13 mouse cellular contexts compared by ENCODE assay signal in the genomic region with DNA sequence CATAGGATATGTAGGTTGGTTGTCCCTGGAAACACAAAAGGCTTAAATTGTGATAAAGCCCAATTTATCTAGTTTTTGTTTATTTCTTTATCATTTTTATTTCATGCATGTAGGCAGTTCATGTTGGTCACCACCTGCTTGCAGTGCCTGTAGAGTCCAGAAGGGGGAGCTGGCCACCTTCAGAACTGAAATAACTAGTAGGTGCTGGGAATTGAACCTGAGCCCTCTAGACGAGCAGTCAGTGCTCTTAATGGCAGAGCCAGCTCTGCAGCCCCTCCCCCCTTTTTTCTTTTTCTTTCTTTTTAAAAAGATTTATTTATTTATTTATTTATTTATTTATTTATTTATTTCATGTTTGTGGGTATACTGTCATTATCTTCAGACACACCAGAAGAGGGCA. TPM values are rescaled to one million over a fixed set of nuclear protein-coding genes. Genes with fewer than 3 reads are reported as not detected.
A peak's percentile ranks its signal among the peaks of the same experiment; 100 is the strongest.
DNase-seq lines count a peak whose midpoint lies in the region; ATAC-seq and TF ChIP-seq lines count a peak whose summit lies in the region.
"Had no signal": no experiment of that assay in that cellular context is flagged by ENCODE, and none has a peak within 500 bp of the region (broad histone marks: within the 10 kb centered on the region; RNA-seq: fewer than 3 reads in every experiment).

No protein-coding gene starts in this region.

- TF ChIP-seq POLR2A in kidney, adult 2 months (IDR thresholded peaks at IDR 0.05; ENCODE audit: low read depth, low read length): no peak

- peak; percentile 30 for TF ChIP-seq CTCF in kidney, adult 2 months (conservative IDR thresholded peaks at IDR 0.05; ENCODE audit: insufficient read depth, insufficient read length, low read depth, low read length)
- peak; percentile 56 for TF ChIP-seq CTCF in liver, embryonic 14.5 days (IDR thresholded peaks at IDR 0.05; ENCODE audit: low read depth)

- H3K4me1 ChIP-seq in kidney, adult 2 months (ENCODE audit: control insufficient read depth, insufficient read depth, low read length): no peaks in the 10 kb centered on the region
- no peaks in the 10 kb centered on the region for H3K4me1 ChIP-seq in ES-E14 (ENCODE audit: control insufficient read depth in 2 of 2, insufficient read depth in 2 of 2, low read length in 2 of 2, poor library complexity in 1 of 2)
- H3K4me1 ChIP-seq in liver, embryonic 14.5 days (replicated peaks; ENCODE audit: control insufficient read depth in 2 of 2, insufficient read depth in 2 of 2, low read length in 1 of 2): no peaks in the 10 kb centered on the region
- H3K4me1 ChIP-seq: embryonic facial prominence, embryonic 13.5 days; heart, embryonic 12.5 days had no signal

- ATAC-seq in liver, embryonic 14.5 days (ENCODE audit: insufficient read depth): no peak
- ATAC-seq: inflammation-experienced regulatory T-cells, adult 6 months; midbrain, embryonic 16.5 days had no signal

- no peaks in the 10 kb centered on the region for H3K9me3 ChIP-seq in ES-E14 (ENCODE audit: control insufficient read depth, insufficient read depth, low read depth, low read length)
- H3K9me3 ChIP-seq in liver, embryonic 14.5 days (ENCODE audit: control insufficient read depth, low read length): no peaks in the 10 kb centered on the region
- H3K9me3 ChIP-seq: embryonic facial prominence, embryonic 13.5 days had no signal

- in situ Hi-C loops in ES-E14 (cut with MboI; ENCODE audit: low sequenced_read_pairs in 2 of 2, unreplicated experiment in 2 of 2): loop anchor here (5.0 to 10.0 kb wide), 2 partner anchors 131 to 139 kb away; a partner anchor contains a TSS

- no peak for DNase-seq in kidney, adult 2 months
- DNase-seq in kidney, postnatal 14 days: no peak
- DNase-seq in 416B (ENCODE audit: low read depth) (peak; percentile 61), ES-E14 (ENCODE audit: low read depth, low spot score) (peak; percentile 54)
- no peak for DNase-seq in liver, embryonic 14.5 days (ENCODE audit: low read depth in 3 of 3, low spot score in 3 of 3)
- DNase-seq in right cerebral cortex, postnatal 36 days (ENCODE audit: low spot score in 2 of 2): no peak
- no peak for DNase-seq in thymus, postnatal 10 days (ENCODE audit: low spot score in 2 of 2)
- DNase-seq in cerebellum, adult 8-10 months: no peak
- DNase-seq: layer of hippocampus, adult 9-11 months had no signal

- H3K4me2 ChIP-seq in liver, embryonic 14.5 days (ENCODE audit: low read depth): no peak overlapping the region
- H3K4me2 ChIP-seq: embryonic facial prominence, embryonic 13.5 days; heart, embryonic 12.5 days had no signal

- 92% methylated on average over 1 of the region's 1 CpGs for WGBS in kidney, adult 2 months
- 50% methylated on average over 1 of the region's 1 CpGs for WGBS in liver, embryonic 14.5 days (ENCODE audit: insufficient replicate concordance)

- no peaks in the 10 kb centered on the region for H3K27me3 ChIP-seq in kidney, adult 2 months (replicated peaks; ENCODE audit: control insufficient read depth, insufficient read depth, low read length)
- peaks cover 3% of the 10 kb centered on the region for H3K27me3 ChIP-seq in liver, embryonic 14.5 days (ENCODE audit: control insufficient read depth, insufficient read depth, low read length)

- no peak overlapping the region for H3K9ac ChIP-seq in ES-E14 (ENCODE audit: insufficient read depth, low read depth, low read length, poor library complexity, severe bottlenecking)
- no peak overlapping the region for H3K9ac ChIP-seq in liver, embryonic 14.5 days (replicated peaks)
- H3K9ac ChIP-seq: embryonic facial prominence, embryonic 13.5 days; heart, embryonic 12.5 days had no signal

- H3K4me3 ChIP-seq in kidney, adult 2 months (ENCODE audit: insufficient read depth, low read depth, low read length): no peak overlapping the region
- H3K4me3 ChIP-seq in ES-E14 (ENCODE audit: insufficient read depth in 1 of 2, low read depth in 1 of 2, low read length in 2 of 2, poor library complexity in 1 of 2, severe bottlenecking in 1 of 2): no peak overlapping the region
- no peak overlapping the region for H3K4me3 ChIP-seq in liver, embryonic 14.5 days (ENCODE audit: insufficient read depth in 1 of 2, low read depth in 2 of 2, low read length in 2 of 2)
- H3K4me3 ChIP-seq: embryonic facial prominence, embryonic 13.5 days; heart, embryonic 12.5 days had no signal

- H3K36me3 ChIP-seq in kidney, adult 2 months (ENCODE audit: control insufficient read depth, insufficient read depth, low read length): no peaks in the 10 kb centered on the region
- no peaks in the 10 kb centered on the region for H3K36me3 ChIP-seq in ES-E14 (ENCODE audit: control insufficient read depth, insufficient read depth, low read length, poor library complexity, severe bottlenecking)
- no peaks in the 10 kb centered on the region for H3K36me3 ChIP-seq in liver, embryonic 14.5 days (replicated peaks; ENCODE audit: control insufficient read depth, insufficient read depth, low read depth)
- H3K36me3 ChIP-seq: embryonic facial prominence, embryonic 13.5 days; heart, embryonic 12.5 days had no signal

- no peak for TF ChIP-seq EP300 in liver, embryonic 14.5 days (IDR thresholded peaks at IDR 0.05; ENCODE audit: low read depth)

- H3K27ac ChIP-seq in kidney, adult 2 months (ENCODE audit: insufficient read depth, low read depth, low read length): no peak overlapping the region
- no peak overlapping the region for H3K27ac ChIP-seq in ES-E14 (ENCODE audit: insufficient read depth, low read depth, low read length, poor library complexity, severe bottlenecking)
- no peak overlapping the region for H3K27ac ChIP-seq in liver, embryonic 14.5 days
- H3K27ac ChIP-seq: embryonic facial prominence, embryonic 13.5 days had no signal

TF ChIP-seq in ES-E14, 5 proteins besides CTCF, POLR2A, EP300 and RAD21:
- TF ChIP-seq MAFK (IDR thresholded peaks at IDR 0.05; ENCODE audit: insufficient read depth, low read depth, low read length) (no peak), ZC3H11A (IDR thresholded peaks at IDR 0.05; ENCODE audit: borderline replicate concordance, low read depth, low read length) (peak; percentile 74), CHD2 (IDR thresholded peaks at IDR 0.05; ENCODE audit: low read depth, low read length) (no peak; the same call in 1 of the 2 replicates)
TF ChIP-seq in ES-E14: peak in this region for 1.

RNA-seq across cellular contexts. Expression of a gene that starts 9.4 kb away (rescaled TPM):
- polyA plus RNA-seq in kidney, adult 2 months (2012; rRNA removed): 0.07 and 0.50 TPM in 2 replicates
- total RNA-seq in ES-E14 (2012; rRNA removed): 0.16 and 0.49 TPM in 2 replicates
- polyA plus RNA-seq in liver, embryonic 14.5 days (2012; rRNA removed): 0.23 and 0.24 TPM in 2 replicates
- polyA plus RNA-seq in liver, embryonic 14.5 days (2014; fragmentation: Nextera tagmentation; extraction: Ambion mirVana): 0.48 and 0.58 TPM in 2 replicates
- polyA plus RNA-seq: inflammation-experienced regulatory T-cells, adult 6 months had no signal

Comparison
In these comparisons a context has a peak if more than half of its experiments do, and no peak if none do; other contexts are left out.
1. DNase-seq: peak in 416B (single experiment) and ES-E14 (single experiment); none in kidney, adult 2 months (single experiment), kidney, postnatal 14 days (single experiment), liver, embryonic 14.5 days (0 of 3), right cerebral cortex, postnatal 36 days (0 of 2), thymus, postnatal 10 days (0 of 2) and cerebellum, adult 8-10 months (single experiment).